Mouse (Mus musculus) bone marrow, adult 2 months (tissue): ENCODE results near the gene Mpv17l2.

Experiments
- CTCF ChIP-seq: fragments of 200-500 bp; IDR thresholded peaks from 2 replicates; pipeline ENCODE4 v1.5.1; 2011; ENCODE audit warnings: low read length, control low read depth; ENCODE audit not compliant: control insufficient read depth, insufficient read depth
- POLR2A ChIP-seq: fragments of 200-500 bp; IDR thresholded peaks from 2 replicates; pipeline ENCODE4 v1.6.1; 2011; ENCODE audit warnings: low read depth, mild to moderate bottlenecking, control low read depth, low read length, borderline replicate concordance; ENCODE audit not compliant: control insufficient read depth

GRCm38 (mm10) chr8:70808955-70809701, 48.4 kb upstream of the Mpv17l2 start:
- TF ChIP-seq CTCF (no peak), POLR2A (no peak)
